Mouse (Mus musculus): Measurements from ENCODE around the gene Lnx2. TPM values are rescaled to one million over a fixed set of nuclear protein-coding genes. Genes with fewer than 3 reads are reported as not detected.

The Lnx2 gene
- total RNA-seq, 2 experiments from 2014 or later = 4.9 to 5.2 TPM

DNA sequence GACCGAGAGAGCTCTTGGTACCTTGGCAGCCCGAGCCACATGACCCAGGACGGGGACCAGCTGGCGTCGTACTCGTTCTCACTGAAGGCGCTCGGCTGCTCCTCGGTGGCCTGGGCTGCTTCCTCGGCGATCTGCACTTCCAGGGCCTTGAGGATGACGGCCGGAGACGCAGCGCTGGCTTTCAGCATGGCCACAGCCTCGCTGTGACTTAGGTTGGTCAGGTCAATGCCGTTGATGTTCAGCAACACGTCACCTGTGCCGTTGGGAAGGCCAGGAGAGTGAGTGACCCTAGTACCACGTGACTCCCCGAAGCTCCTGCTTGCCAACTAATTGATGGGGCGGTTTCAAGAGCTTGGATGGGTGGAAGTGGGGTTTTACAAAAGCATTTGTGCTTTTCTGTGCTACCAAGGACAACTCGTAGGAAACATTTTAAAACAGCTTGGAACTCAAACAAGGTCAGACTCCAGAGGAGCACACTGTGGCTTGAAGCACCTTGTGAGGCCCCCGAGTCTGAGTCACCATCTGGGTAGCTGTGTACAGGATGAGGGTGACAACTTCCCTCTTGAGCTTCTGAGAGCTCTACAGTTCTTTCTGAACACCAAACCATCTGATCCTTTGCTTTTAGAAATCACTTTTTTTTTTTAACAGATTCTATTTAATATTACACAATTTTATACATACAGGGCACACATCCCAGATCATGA is 51.9 kb downstream of the Lnx2 start:
- no peak for DNase-seq (ENCODE audit: extremely low spot score in 1 of 2, low spot score in 1 of 2)

DNA sequence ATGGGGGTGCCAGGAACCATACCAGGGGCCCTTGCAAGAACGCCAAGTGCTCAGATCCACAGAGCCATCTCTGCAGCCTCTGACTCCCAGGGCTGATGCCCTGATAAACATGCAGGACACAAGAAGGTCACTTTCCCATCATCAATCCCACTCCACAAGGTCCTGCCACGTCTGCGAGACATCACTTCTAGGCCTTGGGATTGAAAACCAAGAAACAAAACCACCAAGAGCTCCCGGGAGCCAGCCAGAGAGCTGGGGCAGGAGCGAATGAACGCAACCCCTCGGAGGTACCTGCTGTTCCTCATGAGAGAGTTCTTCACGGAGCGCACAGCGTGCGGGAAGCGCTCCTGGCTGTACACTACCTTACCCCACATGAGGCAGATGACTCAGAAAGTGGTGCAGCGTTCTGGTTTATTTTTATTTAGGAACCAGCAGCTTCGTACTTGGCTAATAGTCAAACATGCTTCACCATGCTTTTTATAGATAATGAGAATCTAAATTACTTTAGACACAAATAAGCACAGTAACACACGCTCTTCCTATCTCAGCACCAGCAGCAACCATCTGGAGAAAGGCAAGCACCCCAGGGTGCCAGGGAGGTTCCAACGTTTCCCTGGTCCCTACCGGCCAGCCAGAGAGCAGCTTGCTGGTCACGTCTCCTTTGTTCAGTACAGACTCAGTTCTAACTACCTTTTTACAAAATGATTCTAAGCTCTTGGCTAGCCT is 53.0 kb downstream of the Lnx2 start:
- DNase-seq (ENCODE audit: extremely low spot score in 1 of 2, low spot score in 1 of 2) = no peak

DNA sequence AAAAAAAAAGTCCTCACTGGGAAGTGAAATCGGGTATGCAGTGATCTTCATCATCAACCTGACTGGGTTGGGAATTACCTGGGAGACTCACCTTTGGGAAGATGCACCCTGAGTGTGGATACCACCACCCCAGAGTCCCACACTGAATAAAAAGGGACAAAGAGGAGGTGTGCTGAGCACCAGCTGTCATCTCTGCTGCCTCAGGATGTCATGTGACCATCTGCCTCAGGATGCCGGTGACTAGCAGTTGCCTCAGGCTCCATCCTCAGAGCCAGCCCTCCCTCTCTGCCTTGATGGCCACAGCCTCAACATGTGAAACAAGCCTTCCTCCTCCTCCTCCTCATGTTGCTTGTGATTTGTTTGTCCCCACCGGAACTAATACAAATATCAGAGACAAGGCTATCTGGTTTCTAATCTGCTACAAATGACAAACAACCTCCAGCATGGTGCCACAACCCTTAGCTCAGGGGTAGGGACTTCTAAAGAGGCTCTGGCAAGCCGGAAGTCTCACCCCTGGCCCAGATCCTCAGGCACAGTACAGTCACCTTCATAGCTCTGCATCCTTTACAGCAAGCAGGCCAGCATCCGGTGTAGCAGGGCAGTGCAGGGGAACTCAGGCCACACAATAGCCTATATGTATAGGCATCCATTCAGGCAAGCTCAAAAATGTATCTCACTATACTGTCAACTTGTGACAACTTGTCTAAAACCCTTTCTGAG is 54.7 kb downstream of the Lnx2 start:
- no peak for DNase-seq (ENCODE audit: extremely low spot score in 1 of 2, low spot score in 1 of 2)

DNA sequence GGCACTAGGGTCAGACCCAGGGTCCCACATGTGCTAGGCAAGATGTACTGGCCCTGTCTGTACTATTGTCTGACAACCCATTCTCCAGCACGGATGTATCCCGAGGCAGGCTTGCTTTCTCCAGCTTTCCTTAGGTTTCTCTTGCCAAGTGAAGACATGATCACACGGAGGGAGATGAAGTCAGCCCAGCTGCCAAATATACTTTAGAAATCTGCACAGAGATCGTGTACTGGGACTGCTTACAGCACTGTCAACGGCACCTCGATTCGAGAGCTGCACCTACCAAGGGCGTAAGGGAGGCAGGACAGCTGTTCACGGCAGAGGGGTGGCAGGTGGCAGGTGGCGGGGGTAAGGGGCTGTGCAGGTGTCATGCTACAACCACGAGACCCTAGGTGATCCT is 55.8 kb downstream of the Lnx2 start:
- DNase-seq (ENCODE audit: extremely low spot score in 1 of 2, low spot score in 1 of 2) = no peak

DNA sequence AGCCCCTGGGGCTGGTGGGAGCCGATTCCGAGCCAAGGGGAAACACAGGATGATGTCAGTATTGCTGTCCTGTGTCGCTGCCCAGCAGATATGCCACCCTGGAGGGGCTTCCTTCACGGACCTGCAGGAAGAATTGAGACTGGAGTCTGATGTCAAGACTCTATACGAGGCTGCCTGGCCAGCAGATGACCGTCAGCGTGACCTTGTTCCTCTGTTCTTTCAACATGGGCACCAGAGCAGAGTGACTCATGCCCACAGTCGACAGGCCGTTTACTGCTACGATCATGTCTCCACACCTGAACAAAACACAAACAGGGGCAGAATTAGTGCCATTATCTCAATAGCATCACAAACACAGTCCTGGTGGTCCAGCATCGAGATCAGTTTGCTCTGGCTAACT is 57.6 kb downstream of the Lnx2 start:
- no peak for DNase-seq (ENCODE audit: extremely low spot score in 1 of 2, low spot score in 1 of 2)

DNA sequence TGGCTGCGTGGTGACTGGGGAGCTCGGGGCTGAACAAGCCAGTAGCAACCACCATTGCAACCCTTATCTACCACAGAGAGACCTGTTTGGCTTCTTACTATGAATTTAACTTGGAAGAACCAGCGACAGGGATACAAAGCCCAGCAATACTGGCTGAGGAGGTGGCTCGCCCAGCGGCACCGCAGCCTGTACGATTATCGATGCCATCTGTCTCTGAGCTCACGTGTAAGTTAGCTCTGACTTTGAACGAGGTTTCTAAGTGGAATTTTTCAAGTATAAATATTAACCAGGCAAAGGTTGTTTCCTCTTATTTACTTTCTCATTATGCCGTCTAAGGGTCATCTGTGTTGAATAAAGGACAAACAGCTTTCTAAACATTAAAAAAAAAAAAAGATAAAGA is 58.9 kb downstream of the Lnx2 start:
- no peak for DNase-seq (ENCODE audit: extremely low spot score in 1 of 2, low spot score in 1 of 2)

- no peak for DNase-seq (ENCODE audit: extremely low spot score in 1 of 2, low spot score in 1 of 2)
Measured at GRCm38 (mm10) chr5:147016622-147017021, 59.8 kb downstream of the Lnx2 start.

GRCm38 (mm10) chr5:147015191-147015590 is 61.2 kb downstream of the Lnx2 start:
- no peak for DNase-seq (ENCODE audit: extremely low spot score in 1 of 2, low spot score in 1 of 2)

- DNase-seq (ENCODE audit: extremely low spot score in 1 of 2, low spot score in 1 of 2) = no peak
Measured at GRCm38 (mm10) chr5:147013845-147014244, 62.5 kb downstream of the Lnx2 start.

DNA sequence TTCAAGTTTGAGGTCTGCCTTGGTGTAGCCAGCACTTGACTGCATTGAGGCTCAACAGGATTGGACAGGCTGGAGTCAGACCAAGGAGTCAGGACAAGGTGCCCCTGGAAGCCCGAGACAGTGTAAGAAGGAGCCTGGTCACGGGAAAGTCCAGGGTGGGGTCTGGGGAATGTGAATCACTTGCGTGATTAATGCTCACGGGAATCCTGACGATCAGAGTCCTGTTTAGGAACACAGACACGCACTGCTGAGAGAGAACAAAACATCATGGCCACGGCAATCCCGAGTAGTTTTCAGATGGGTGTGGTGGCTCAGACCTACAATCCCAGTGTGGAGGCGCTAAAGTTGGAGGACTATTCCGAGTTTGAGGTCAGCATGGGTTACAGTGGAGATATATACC is 65.1 kb downstream of the Lnx2 start:
- no peak for DNase-seq (ENCODE audit: extremely low spot score in 1 of 2, low spot score in 1 of 2)

DNA sequence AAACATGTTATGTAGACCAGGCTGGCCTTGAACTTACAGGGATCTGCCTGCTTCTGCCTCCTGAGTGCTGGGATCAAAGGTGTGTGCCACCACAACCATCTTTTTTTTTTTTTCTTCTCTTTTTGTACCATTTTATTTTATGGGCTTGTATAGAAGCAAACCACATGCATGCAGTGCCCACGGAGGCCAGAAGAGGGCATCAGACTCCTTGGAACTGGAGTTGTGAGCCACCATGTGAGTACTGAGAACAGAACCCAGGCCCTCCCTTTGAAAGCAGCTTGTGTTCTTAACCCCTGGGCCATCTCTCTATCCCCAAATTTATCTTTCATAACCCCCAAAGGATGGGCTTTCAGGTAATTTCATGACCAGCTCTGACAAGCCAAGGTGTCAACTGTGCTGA is 73.1 kb downstream of the Lnx2 start:
- DNase-seq (ENCODE audit: extremely low spot score in 1 of 2, low spot score in 1 of 2) = no peak

GRCm38 (mm10) chr5:147001312-147001711 is 75.1 kb downstream of the Lnx2 start:
- DNase-seq (ENCODE audit: extremely low spot score in 1 of 2, low spot score in 1 of 2) = no peak

DNA sequence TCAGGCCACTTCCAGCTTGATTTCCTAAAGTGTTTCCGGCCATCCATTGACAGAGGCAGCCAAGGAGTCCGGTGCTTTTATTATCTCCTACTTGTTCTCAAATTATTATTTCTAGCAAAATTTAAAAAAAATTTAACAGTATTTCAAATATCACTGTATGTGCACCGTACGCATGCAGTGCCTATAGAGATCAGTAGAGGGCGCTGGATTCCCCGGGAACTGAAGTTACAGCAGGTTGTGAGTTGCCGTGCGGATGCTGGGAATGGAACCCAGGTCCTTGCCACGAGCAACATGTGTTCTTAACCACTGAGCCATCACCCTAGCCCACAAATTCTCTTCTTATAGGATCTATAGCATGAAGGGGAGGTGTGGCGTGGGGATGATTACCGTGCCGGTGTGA is 77.6 kb downstream of the Lnx2 start:
- no peak for DNase-seq (ENCODE audit: extremely low spot score in 1 of 2, low spot score in 1 of 2)

DNA sequence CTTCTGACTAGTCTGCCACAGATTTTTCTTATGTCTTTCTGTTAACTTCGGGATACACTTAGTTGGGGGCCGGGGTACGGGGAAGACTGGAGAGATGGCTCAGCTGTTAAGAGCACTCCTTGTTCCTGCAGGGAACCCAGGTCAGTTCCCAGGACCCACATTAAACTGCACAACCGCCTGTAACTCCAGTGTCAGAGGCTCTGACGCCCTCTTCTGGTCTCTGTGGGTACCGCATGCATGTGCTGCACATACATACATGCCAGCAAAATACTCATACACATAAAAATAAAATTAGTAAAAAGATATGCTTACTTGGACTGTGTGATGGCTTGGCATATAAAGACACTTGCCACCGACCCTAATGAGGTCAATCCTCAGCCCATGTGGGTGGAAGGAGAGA is 79.6 kb downstream of the Lnx2 start:
- no peak for DNase-seq (ENCODE audit: extremely low spot score in 1 of 2, low spot score in 1 of 2)

DNA sequence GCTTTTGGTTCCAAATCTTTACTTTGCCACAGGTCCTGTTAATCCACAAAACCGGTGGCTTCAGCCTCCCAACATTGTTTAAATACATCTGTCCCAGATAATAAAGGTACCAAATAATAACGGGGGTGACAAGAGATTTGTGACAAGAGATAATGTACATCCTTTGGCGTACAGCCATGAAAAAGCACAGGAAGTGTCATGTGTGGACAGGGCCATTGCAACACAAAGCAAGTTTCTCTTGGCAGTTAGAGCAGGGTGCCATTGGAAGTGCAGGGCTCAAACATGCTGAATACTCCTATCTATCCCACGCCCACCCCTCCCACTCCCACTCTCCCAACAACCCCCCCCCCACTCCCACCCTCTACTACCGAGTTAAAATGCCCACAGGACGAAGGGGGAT is 81.4 kb downstream of the Lnx2 start:
- no peak for DNase-seq (ENCODE audit: extremely low spot score in 1 of 2, low spot score in 1 of 2)

DNA sequence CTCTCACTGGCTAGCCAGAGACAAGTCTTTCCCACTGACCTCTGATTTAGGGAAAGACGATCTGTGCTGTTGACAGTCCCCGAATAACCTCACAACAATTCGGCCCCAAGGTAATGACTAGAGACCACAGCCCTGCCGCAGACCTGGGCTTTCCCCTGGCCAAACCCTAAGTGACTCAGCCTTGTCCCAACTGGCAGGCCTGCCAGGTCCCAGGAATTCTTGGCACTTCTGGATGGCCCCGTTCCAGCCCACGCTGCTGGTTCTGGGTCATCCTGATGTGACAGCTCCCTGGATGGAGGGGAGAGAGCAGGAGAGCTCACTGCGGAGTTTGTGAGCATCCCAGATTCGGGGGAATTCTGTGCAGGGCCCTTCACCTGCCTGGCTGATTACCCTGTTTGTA is 82.9 kb downstream of the Lnx2 start:
- DNase-seq (ENCODE audit: extremely low spot score in 1 of 2, low spot score in 1 of 2) = peak in 1 of 2 experiments; percentile 27

- DNase-seq (ENCODE audit: extremely low spot score in 1 of 2, low spot score in 1 of 2) = no peak
Measured at GRCm38 (mm10) chr5:146989051-146989450, 87.3 kb downstream of the Lnx2 start.

- DNase-seq (ENCODE audit: extremely low spot score in 1 of 2, low spot score in 1 of 2) = no peak
Measured at GRCm38 (mm10) chr5:146987588-146987987, 88.8 kb downstream of the Lnx2 start.

DNA sequence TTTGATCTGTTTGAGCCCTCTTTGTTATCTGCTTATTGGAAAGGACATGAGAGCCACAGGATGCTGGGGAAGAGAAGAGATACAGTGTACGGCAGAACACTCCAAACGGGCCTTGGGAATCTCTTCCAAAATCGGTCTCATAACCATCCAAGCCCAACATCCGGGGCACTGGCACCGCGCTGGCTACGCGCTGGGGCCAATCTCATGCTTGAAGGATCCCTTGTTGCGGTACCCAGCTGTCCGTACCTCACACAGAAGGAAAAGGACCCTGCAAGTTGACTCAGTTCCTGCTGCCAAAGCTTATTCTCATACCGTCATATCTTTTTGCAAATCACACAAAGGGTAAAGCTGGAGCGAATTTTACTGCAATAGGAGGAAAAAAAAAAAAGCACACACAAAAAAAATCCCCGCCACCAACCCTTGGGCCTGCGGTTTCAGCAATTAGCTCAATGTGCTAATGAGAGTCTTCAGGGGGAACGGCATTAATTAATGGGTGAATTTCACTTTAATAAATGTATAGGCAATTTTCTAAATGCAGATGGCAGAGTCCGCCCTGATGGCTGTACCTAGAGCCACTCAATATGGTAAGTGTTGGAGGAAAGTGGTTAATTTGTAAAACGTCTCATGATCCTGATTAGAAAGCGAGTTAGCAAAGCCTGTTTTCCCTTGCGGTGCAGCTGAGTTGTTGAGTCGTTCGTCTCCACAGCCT is 90.5 kb downstream of the Lnx2 start:
- no peak for DNase-seq (ENCODE audit: extremely low spot score in 1 of 2, low spot score in 1 of 2)

DNA sequence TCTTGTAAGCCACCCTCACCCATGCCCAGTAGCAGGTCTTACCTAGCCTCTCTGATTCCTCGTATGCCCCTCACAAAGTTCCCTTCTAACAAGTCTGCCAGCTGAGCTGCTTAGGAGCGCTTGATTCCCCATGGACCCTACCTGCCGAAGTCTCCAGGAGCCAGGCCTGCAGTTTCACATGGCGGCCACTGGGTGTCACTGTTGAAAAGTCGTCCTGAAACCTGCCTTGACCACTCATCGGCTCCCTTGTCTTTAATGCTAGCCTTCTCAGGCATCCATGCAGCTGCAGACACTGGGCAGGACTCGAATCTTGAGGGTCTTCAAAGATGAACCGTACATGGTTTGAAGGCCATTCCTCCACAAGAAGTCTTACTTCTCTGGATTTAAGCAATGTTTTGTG is 93.2 kb downstream of the Lnx2 start:
- DNase-seq (ENCODE audit: extremely low spot score in 1 of 2, low spot score in 1 of 2) = peak in 1 of 2 experiments; percentile 73

GRCm38 (mm10) chr5:146981376-146981775 is 95.0 kb downstream of the Lnx2 start:
- DNase-seq (ENCODE audit: extremely low spot score in 1 of 2, low spot score in 1 of 2) = no peak

Data from layer of hippocampus, postnatal 25 days (tissue).